Mouse (Mus musculus) intestine, embryonic 14.5 days (tissue): ENCODE results near the gene Zp2. TPM values are rescaled to one million over a fixed set of nuclear protein-coding genes. Genes with fewer than 3 reads are reported as not detected.
A peak's percentile ranks its signal among the peaks of the same experiment; 100 is the strongest.

Source experiments
- ATAC-seq: fragments of 200-750 bp; cut with Nextera tagmentation; replicated peaks from 2 replicates; pipeline ENCODE4 v1.8.0; 2017; ENCODE audit warnings: low read depth, moderate number of reproducible peaks, moderate TSS enrichment, moderate library complexity; ENCODE audit not compliant: low FRiP score, low TSS enrichment
- DNase-seq: peaks from one replicate; pipeline ENCODE4 v3.0.0-alpha.2; 2018; ENCODE audit warnings: low spot score
- H3K27ac ChIP-seq: fragments of 300-500 bp; sonication (generic); 2 replicates; pipeline ENCODE4 v1.5.1; 2014; ENCODE audit warnings: low read depth, mild to moderate bottlenecking, control low read depth
- H3K27me3 ChIP-seq: fragments of 300-500 bp; sonication (generic); replicated peaks from 2 replicates; pipeline ENCODE4 v1.6.1; 2014; ENCODE audit warnings: low read length, control low read depth; ENCODE audit not compliant: control insufficient read depth, insufficient read depth
- H3K36me3 ChIP-seq: fragments of 300-500 bp; sonication (generic); 2 replicates; pipeline ENCODE4 v1.6.1; 2014; ENCODE audit warnings: low read length, control low read depth; ENCODE audit not compliant: control insufficient read depth, insufficient read depth
- H3K4me1 ChIP-seq: fragments of 300-500 bp; sonication (generic); replicated peaks from 2 replicates; pipeline ENCODE4 v1.6.1; 2014; ENCODE audit warnings: low read length, control low read depth, mixed read lengths; ENCODE audit not compliant: control insufficient read depth, insufficient read depth
- H3K4me2 ChIP-seq: fragments of 300-500 bp; sonication (generic); 2 replicates; pipeline ENCODE4 v1.6.1; 2014; ENCODE audit warnings: low read length
- H3K4me3 ChIP-seq: fragments of 300-500 bp; sonication (generic); 2 replicates; pipeline ENCODE4 v1.5.1; 2014; ENCODE audit warnings: low read depth, low read length, control low read depth, mixed read lengths
- H3K9ac ChIP-seq: fragments of 300-500 bp; sonication (generic); 2 replicates; pipeline ENCODE4 v1.6.1; 2014; ENCODE audit warnings: mild to moderate bottlenecking, low read length
- H3K9me3 ChIP-seq: fragments of 300-500 bp; sonication (generic); 2 replicates; pipeline ENCODE4 v1.6.1; 2016; ENCODE audit warnings: low read length, control low read depth; ENCODE audit not compliant: control insufficient read depth
- WGBS: fragments of 180-500 bp; shearing (Covaris S2); extraction: QIAGEN DNeasy Blood & Tissue Kit; methylation state at CpG from one replicate; pipeline ENCODE4 v1.1.7; 2014; 5-methylcytosine and 5-hydroxymethylcytosine counted together
- polyA plus RNA-seq: library from polyadenylated mRNA; unstranded; fragments of >200 nt; fragmentation: Nextera tagmentation; extraction: Ambion mirVana; gene quantifications from 2 replicates; pipeline ENCODE4 v1.2.1, GENCODE M21; 2014

Gene Zp2
- polyA plus RNA-seq, 1 experiment from 2014 or later, result not detected

- Histone ChIP-seq H3K9ac (no peak overlapping the region), H3K27me3 (no peaks in the 10 kb centered on the region), H3K36me3 (peaks cover 17% of the 10 kb centered on the region), H3K9me3 (no peaks in the 10 kb centered on the region), H3K4me1 (peaks cover 6% of the 10 kb centered on the region; the same call in 1 of the 2 replicates), H3K4me3 (no peak overlapping the region), H3K4me2 (no peak overlapping the region), H3K27ac (no peak overlapping the region)
- peak; percentile 29 for DNase-seq
- no peak for ATAC-seq
- WGBS, result 41% methylated on average over 4 of the region's 4 CpGs
These were observed 21.3 kb downstream of the Zp2 start for GRCm38 (mm10) chr7:120123776-120124175.

GRCm38 (mm10) chr7:120117529-120117928, 27.6 kb downstream of the Zp2 start:
- Histone ChIP-seq H3K4me1 (no peaks in the 10 kb centered on the region), H3K9ac (no peak overlapping the region), H3K27ac (no peak overlapping the region), H3K36me3 (peaks cover 33% of the 10 kb centered on the region), H3K4me2 (no peak overlapping the region), H3K9me3 (no peaks in the 10 kb centered on the region), H3K27me3 (no peaks in the 10 kb centered on the region), H3K4me3 (no peak overlapping the region)
- DNase-seq (no peak), ATAC-seq (no peak)
- WGBS, result 37% methylated on average over 6 of the region's 6 CpGs

GRCm38 (mm10) chr7:120116976-120117375, 28.1 kb downstream of the Zp2 start:
- no peak for ATAC-seq
- 85% methylated on average over 5 of the region's 5 CpGs for WGBS
- H3K4me1 ChIP-seq, result no peaks in the 10 kb centered on the region

GRCm38 (mm10) chr7:120109676-120110075, 35.4 kb downstream of the Zp2 start:
- ATAC-seq (no peak), DNase-seq (no peak)
- Histone ChIP-seq H3K4me2 (no peak overlapping the region), H3K9ac (no peak overlapping the region), H3K4me1 (no peaks in the 10 kb centered on the region), H3K4me3 (no peak overlapping the region), H3K27me3 (no peaks in the 10 kb centered on the region), H3K27ac (no peak overlapping the region), H3K36me3 (peaks cover 14% of the 10 kb centered on the region; the same call in 1 of the 2 replicates), H3K9me3 (no peaks in the 10 kb centered on the region)
- WGBS, result 84% methylated on average over 5 of the region's 5 CpGs

More at GRCm38 (mm10) chr7:120116976-120117375, 28.1 kb downstream of the Zp2 start:
- DNase-seq, result no peak
- Histone ChIP-seq H3K4me3 (no peak overlapping the region), H3K4me2 (no peak overlapping the region), H3K36me3 (peaks cover 33% of the 10 kb centered on the region), H3K27me3 (no peaks in the 10 kb centered on the region), H3K9ac (no peak overlapping the region), H3K9me3 (no peaks in the 10 kb centered on the region), H3K27ac (no peak overlapping the region)

- no peak for ATAC-seq
- H3K9me3 ChIP-seq, result no peaks in the 10 kb centered on the region
- no peak overlapping the region for H3K4me2 ChIP-seq
- no peaks in the 10 kb centered on the region for H3K27me3 ChIP-seq
- no peak overlapping the region for H3K4me3 ChIP-seq
- peaks cover 9% of the 10 kb centered on the region; the same call in 1 of the 2 replicates for H3K36me3 ChIP-seq
- H3K4me1 ChIP-seq, result peaks cover 10% of the 10 kb centered on the region
- H3K9ac ChIP-seq, result no peak overlapping the region
- WGBS, result 56% methylated on average over 2 of the region's 2 CpGs
- no peak for DNase-seq
- H3K27ac ChIP-seq, result no peak overlapping the region
These were observed 38.7 kb downstream of the Zp2 start for GRCm38 (mm10) chr7:120106356-120106755.

- Histone ChIP-seq H3K27me3 (no peaks in the 10 kb centered on the region), H3K36me3 (peaks cover 9% of the 10 kb centered on the region; the same call in 1 of the 2 replicates), H3K27ac (no peak overlapping the region), H3K4me2 (no peak overlapping the region), H3K4me3 (no peak overlapping the region), H3K9ac (no peak overlapping the region), H3K4me1 (peaks cover 10% of the 10 kb centered on the region), H3K9me3 (no peaks in the 10 kb centered on the region)
- ATAC-seq, result no peak
- DNase-seq, result no peak
- WGBS, result 65% methylated on average over 3 of the region's 3 CpGs
These were observed 40.1 kb downstream of the Zp2 start for GRCm38 (mm10) chr7:120104975-120105374.

- peak; percentile 68 for DNase-seq
- Histone ChIP-seq H3K9me3 (no peaks in the 10 kb centered on the region), H3K4me3 (peak overlapping the region; percentile 73), H3K9ac (peak overlapping the region; percentile 65), H3K4me2 (peak overlapping the region; percentile 98), H3K36me3 (peaks cover 9% of the 10 kb centered on the region; the same call in 1 of the 2 replicates), H3K27ac (no peak overlapping the region), H3K4me1 (peaks cover 10% of the 10 kb centered on the region), H3K27me3 (no peaks in the 10 kb centered on the region)
- WGBS, result 3% methylated on average over 25 of the region's 25 CpGs
- peak; percentile 44 for ATAC-seq
These were observed 42.0 kb downstream of the Zp2 start for GRCm38 (mm10) chr7:120103019-120103567.

GRCm38 (mm10) chr7:120102164-120102972, 42.7 kb downstream of the Zp2 start, which contains the start of gene Tmem159:
Gene Tmem159, plus strand, starts transcription at chr7:120102353.
- peak within 1 kb of the TSS; percentile 73 for H3K4me3 ChIP-seq
- no peaks in the 10 kb centered on the region for H3K9me3 ChIP-seq
- WGBS, result 1% methylated on average over 42 of the region's 42 CpGs
- peaks cover 10% of the 10 kb centered on the region for H3K4me1 ChIP-seq
- H3K36me3 ChIP-seq, result peaks cover 9% of the 10 kb centered on the region; the same call in 1 of the 2 replicates
- DNase-seq (peak; percentile 95), ATAC-seq (peak; percentile 91)
- peak within 1 kb of the TSS; percentile 98 for H3K4me2 ChIP-seq
- peak within 1 kb of the TSS; percentile 65 for H3K9ac ChIP-seq
- no peak within 1 kb of the TSS for H3K27ac ChIP-seq
- no peaks in the 10 kb centered on the region for H3K27me3 ChIP-seq
